In the genomic region with DNA sequence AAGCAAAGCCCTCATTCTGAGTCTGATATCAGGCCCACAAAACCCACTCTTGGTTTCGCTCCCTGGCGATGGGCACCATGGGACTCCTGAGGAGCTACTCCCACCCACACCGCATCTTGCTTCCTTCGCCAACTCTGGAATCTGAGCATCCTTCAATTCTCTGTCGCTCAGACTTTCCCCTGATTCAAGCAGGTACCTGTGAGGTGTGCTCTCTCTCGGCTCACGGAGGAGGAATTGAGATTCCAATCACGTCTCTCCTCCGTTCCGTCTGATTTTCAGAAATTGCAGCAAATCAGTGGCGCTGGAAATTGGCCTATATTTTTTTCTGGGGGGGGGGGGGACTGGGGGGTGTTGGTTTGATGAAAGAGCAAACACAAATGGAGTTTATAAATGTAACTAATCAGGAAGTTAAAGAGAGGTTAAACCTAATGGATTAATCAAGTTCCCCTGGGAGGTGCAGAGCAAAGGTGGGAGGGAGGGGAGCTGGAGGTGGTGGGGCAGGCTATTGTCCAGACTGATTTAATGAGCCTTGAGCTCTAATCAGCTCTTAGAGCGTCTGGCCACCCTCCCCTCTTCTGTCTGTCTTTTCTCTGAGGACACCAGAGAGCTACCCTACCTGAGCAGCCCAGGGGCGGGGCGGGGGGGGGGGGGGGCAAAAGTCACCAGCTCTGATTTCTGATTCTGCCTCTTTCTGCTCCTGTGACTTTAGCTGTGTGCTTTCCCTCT, we compare ENCODE assay signal across 20 mouse cellular contexts. TPM values are rescaled to one million over a fixed set of nuclear protein-coding genes. Genes with fewer than 3 reads are reported as not detected.
A peak's percentile ranks its signal among the peaks of the same experiment; 100 is the strongest.
DNase-seq lines count a peak whose midpoint lies in the region; ATAC-seq and TF ChIP-seq lines count a peak whose summit lies in the region.
"Had no signal": no experiment of that assay in that cellular context is flagged by ENCODE, and none has a peak within 500 bp of the region (broad histone marks: within the 10 kb centered on the region; RNA-seq: fewer than 3 reads in every experiment).

No protein-coding gene starts in this region.

- no peak overlapping the region for H3K9ac ChIP-seq in forebrain, embryonic 12.5 days
- H3K9ac ChIP-seq in forebrain, embryonic 16.5 days (replicated peaks; ENCODE audit: low read depth, low read length): no peak overlapping the region
- H3K9ac ChIP-seq in forebrain, embryonic 14.5 days (ENCODE audit: low read length): no peak overlapping the region
- no peak overlapping the region for H3K9ac ChIP-seq in hindbrain, embryonic 16.5 days (ENCODE audit: low read depth, low read length)
- 0 out of 2 replicates have a peak overlapping the region, but pooled peaks have one; percentile 3 for H3K9ac ChIP-seq in midbrain, postnatal 0 days (replicated peaks; ENCODE audit: low read length, poor library complexity, severe bottlenecking)
- H3K9ac ChIP-seq: liver, embryonic 14.5 days had no signal

- WGBS in forebrain, embryonic 12.5 days: 6% methylated on average over 14 of the region's 14 CpGs
- 5% methylated on average over 12 of the region's 14 CpGs for WGBS in forebrain, embryonic 16.5 days
- WGBS in forebrain, embryonic 14.5 days: 8% methylated on average over 12 of the region's 14 CpGs
- WGBS in hindbrain, embryonic 16.5 days: 18% methylated on average over 12 of the region's 14 CpGs
- WGBS in midbrain, postnatal 0 days: 7% methylated on average over 12 of the region's 14 CpGs

- H3K4me2 ChIP-seq in forebrain, embryonic 12.5 days: peak overlapping the region; percentile 15; the same call in 1 of the 2 replicates
- no peak overlapping the region for H3K4me2 ChIP-seq in forebrain, embryonic 16.5 days (ENCODE audit: low read length)
- H3K4me2 ChIP-seq in forebrain, embryonic 14.5 days (ENCODE audit: low read length): peak overlapping the region; percentile 14; the same call in 1 of the 2 replicates
- H3K4me2 ChIP-seq in hindbrain, embryonic 16.5 days (ENCODE audit: low read length): peak overlapping the region; percentile 16; the same call in 1 of the 2 replicates
- no peak overlapping the region for H3K4me2 ChIP-seq in midbrain, postnatal 0 days (ENCODE audit: low read depth, low read length, poor library complexity, severe bottlenecking)
- H3K4me2 ChIP-seq: heart, embryonic 11.5 days had no signal

- TF ChIP-seq CTCF in midbrain, postnatal 0 days (IDR thresholded peaks at IDR 0.05): no peak

- DNase-seq in forebrain, embryonic 14.5 days (ENCODE audit: low spot score): peak; percentile 63
- peak; percentile 51 for DNase-seq in midbrain, postnatal 0 days (ENCODE audit: low spot score)
- DNase-seq in cerebellum, postnatal 36 days: no peak
- no peak for DNase-seq in cerebellum, adult 18-20 months
- DNase-seq: adrenal gland, postnatal 14 days; cerebellum, adult 2 months; gastrocnemius, postnatal 14 days; heart, postnatal 14 days; right cerebral cortex, postnatal 14 days had no signal

- H3K4me3 ChIP-seq in forebrain, embryonic 12.5 days (replicated peaks): no peak overlapping the region
- no peak overlapping the region for H3K4me3 ChIP-seq in forebrain, embryonic 16.5 days (replicated peaks; ENCODE audit: low read length)
- no peak overlapping the region for H3K4me3 ChIP-seq in forebrain, embryonic 14.5 days (ENCODE audit: low read depth, low read length)
- H3K4me3 ChIP-seq in hindbrain, embryonic 16.5 days (ENCODE audit: low read length): no peak overlapping the region
- no peak overlapping the region for H3K4me3 ChIP-seq in midbrain, postnatal 0 days (ENCODE audit: low read depth, low read length)
- H3K4me3 ChIP-seq: layer of hippocampus, adult 2 months; myocyte had no signal

- H3K4me1 ChIP-seq in forebrain, embryonic 12.5 days: peaks cover 10% of the 10 kb centered on the region
- H3K4me1 ChIP-seq in forebrain, embryonic 16.5 days (replicated peaks; ENCODE audit: control insufficient read depth, insufficient read depth, low read length): peaks cover 3% of the 10 kb centered on the region; the same call in 1 of the 2 replicates
- peaks cover 3% of the 10 kb centered on the region; the same call in 1 of the 2 replicates for H3K4me1 ChIP-seq in forebrain, embryonic 14.5 days (ENCODE audit: control insufficient read depth, insufficient read depth, low read length)
- H3K4me1 ChIP-seq in hindbrain, embryonic 16.5 days (ENCODE audit: control insufficient read depth, insufficient read depth, low read depth, low read length): peaks cover 4% of the 10 kb centered on the region
- no peaks in the 10 kb centered on the region for H3K4me1 ChIP-seq in midbrain, postnatal 0 days (ENCODE audit: insufficient read depth, low read length)

- H3K36me3 ChIP-seq in forebrain, embryonic 12.5 days (replicated peaks): no peaks in the 10 kb centered on the region
- no peaks in the 10 kb centered on the region for H3K36me3 ChIP-seq in forebrain, embryonic 16.5 days (ENCODE audit: control insufficient read depth, insufficient read depth)
- H3K36me3 ChIP-seq in forebrain, embryonic 14.5 days (ENCODE audit: control insufficient read depth, insufficient read depth, low read length): no peaks in the 10 kb centered on the region
- H3K36me3 ChIP-seq in hindbrain, embryonic 16.5 days (ENCODE audit: control insufficient read depth, insufficient read depth, low read length): no peaks in the 10 kb centered on the region
- no peaks in the 10 kb centered on the region for H3K36me3 ChIP-seq in midbrain, postnatal 0 days (ENCODE audit: insufficient read depth, low read length)

- no peaks in the 10 kb centered on the region for H3K9me3 ChIP-seq in forebrain, embryonic 12.5 days
- H3K9me3 ChIP-seq in forebrain, embryonic 16.5 days (ENCODE audit: control insufficient read depth, low read length): no peaks in the 10 kb centered on the region
- no peaks in the 10 kb centered on the region for H3K9me3 ChIP-seq in forebrain, embryonic 14.5 days (replicated peaks; ENCODE audit: control insufficient read depth, low read length)
- H3K9me3 ChIP-seq in hindbrain, embryonic 16.5 days (ENCODE audit: control insufficient read depth, low read length): no peaks in the 10 kb centered on the region
- no peaks in the 10 kb centered on the region for H3K9me3 ChIP-seq in midbrain, postnatal 0 days (ENCODE audit: low read length)

- ATAC-seq in forebrain, embryonic 12.5 days (ENCODE audit: low FRiP score): no peak
- no peak for ATAC-seq in forebrain, embryonic 16.5 days
- peak; percentile 32; the same call in 1 of the 2 replicates for ATAC-seq in forebrain, embryonic 14.5 days
- ATAC-seq in hindbrain, embryonic 16.5 days: peak; percentile 48; the same call in 1 of the 2 replicates
- no peak for ATAC-seq in midbrain, postnatal 0 days (ENCODE audit: low FRiP score)
- no peak for ATAC-seq in CD4-positive, CD25-positive, alpha-beta regulatory T cell, adult 4 months

- no peak overlapping the region for H3K27ac ChIP-seq in forebrain, embryonic 12.5 days
- no peak overlapping the region for H3K27ac ChIP-seq in forebrain, embryonic 16.5 days (ENCODE audit: low read length)
- no peak overlapping the region; the same call in 1 of the 2 replicates for H3K27ac ChIP-seq in forebrain, embryonic 14.5 days (ENCODE audit: low read depth, low read length)
- no peak overlapping the region for H3K27ac ChIP-seq in hindbrain, embryonic 16.5 days (ENCODE audit: low read depth, low read length)
- 0 out of 2 replicates have a peak overlapping the region, but pooled peaks have one; percentile 18 for H3K27ac ChIP-seq in midbrain, postnatal 0 days (ENCODE audit: low read depth, low read length)
- H3K27ac ChIP-seq: kidney, postnatal 0 days; layer of hippocampus, adult 2 months; liver, embryonic 14.5 days; stomach, postnatal 0 days had no signal

- H3K27me3 ChIP-seq in forebrain, embryonic 12.5 days: peaks cover 48% of the 10 kb centered on the region
- H3K27me3 ChIP-seq in forebrain, embryonic 16.5 days (replicated peaks; ENCODE audit: control insufficient read depth, insufficient read depth, low read length): no peaks in the 10 kb centered on the region; the same call in 1 of the 2 replicates
- peaks cover 9% of the 10 kb centered on the region; the same call in 1 of the 2 replicates for H3K27me3 ChIP-seq in forebrain, embryonic 14.5 days (replicated peaks; ENCODE audit: control insufficient read depth, insufficient read depth, low read length)
- no peaks in the 10 kb centered on the region for H3K27me3 ChIP-seq in hindbrain, embryonic 16.5 days (replicated peaks; ENCODE audit: control insufficient read depth, insufficient read depth, low read length)
- no peaks in the 10 kb centered on the region for H3K27me3 ChIP-seq in midbrain, postnatal 0 days (ENCODE audit: insufficient read depth, low read length)

RNA-seq across cellular contexts. Expression of gene Ccdc60, which starts 53.6 kb away (rescaled TPM):
- polyA plus RNA-seq in forebrain, embryonic 12.5 days (2016; fragmentation: Nextera tagmentation; extraction: Ambion mirVana): 0.62 and 1.2 TPM in 2 replicates
- polyA plus RNA-seq in forebrain, embryonic 16.5 days (2015; fragmentation: Nextera tagmentation; extraction: Ambion mirVana): 0.78 and 0.92 TPM in 2 replicates
- 0.89 and 1.1 TPM in 2 replicates for polyA plus RNA-seq in forebrain, embryonic 14.5 days (2014; fragmentation: Nextera tagmentation; extraction: Ambion mirVana)
- polyA plus RNA-seq in hindbrain, embryonic 16.5 days (2015; fragmentation: Nextera tagmentation; extraction: Ambion mirVana): 2.2 and 2.6 TPM in 2 replicates
- total RNA-seq in midbrain, postnatal 0 days (2014; rRNA removed): 1.8 and 2.2 TPM in 2 replicates
- 2.5 and 2.6 TPM in 2 replicates for polyA plus RNA-seq in midbrain, postnatal 0 days (2015; fragmentation: Nextera tagmentation; extraction: Ambion mirVana)
- under 1 TPM in 1 of 2 experiments, not detected in 1; 0.11 TPM for polyA plus RNA-seq in CD4-positive, CD25-positive, alpha-beta regulatory T cell, adult 4 months (2017; shearing (Covaris generic))
- total RNA-seq: adrenal gland, postnatal 14 days; gastrocnemius, postnatal 14 days; heart, postnatal 14 days; megakaryocyte progenitor cell, adult 5-6 weeks had no signal

Comparison
In these comparisons a context has a peak if more than half of its experiments do, and no peak if none do; other contexts are left out.
1. ATAC-seq: peak in forebrain, embryonic 14.5 days (single experiment) and hindbrain, embryonic 16.5 days (single experiment); none in forebrain, embryonic 12.5 days (single experiment), forebrain, embryonic 16.5 days (single experiment), midbrain, postnatal 0 days (single experiment) and CD4-positive, CD25-positive, alpha-beta regulatory T cell, adult 4 months (single experiment).
2. H3K4me2 ChIP-seq: peak in forebrain, embryonic 12.5 days (single experiment), forebrain, embryonic 14.5 days (single experiment) and hindbrain, embryonic 16.5 days (single experiment); none in forebrain, embryonic 16.5 days (single experiment) and midbrain, postnatal 0 days (single experiment).
3. DNase-seq: peak in forebrain, embryonic 14.5 days (single experiment) and midbrain, postnatal 0 days (single experiment); none in cerebellum, postnatal 36 days (0 of 2) and cerebellum, adult 18-20 months (0 of 2).